Mouse (Mus musculus) induced T-regulatory cell, adult 2 months (primary cell): Measurements from ENCODE around the gene Olfr1373.
"Not testable (repeated sequence)": the region's sequence is repeated elsewhere in the genome, so short reads cannot be mapped to it uniquely, and the experiment has no call there.

ENCODE experiments used
- DNase-seq: peaks from one replicate; pipeline ENCODE4 v3.0.0-alpha.2; 2012; ENCODE audit warnings: low read depth

The Olfr1373 gene

GRCm38 (mm10) chr11:52145428-52145827 is at the start of gene Olfr1373:
Gene Olfr1373 (minus strand): TSS chr11:52145528.
- not testable (repeated sequence) for DNase-seq

GRCm38 (mm10) chr11:52180651-52181050 is 35.3 kb upstream of the Olfr1373 start:
- DNase-seq: peak; percentile 50

GRCm38 (mm10) chr11:52179897-52180296 is 34.6 kb upstream of the Olfr1373 start:
- peak; percentile 39 for DNase-seq

- peak; percentile 52 for DNase-seq
These were observed 23.1 kb upstream of the Olfr1373 start for GRCm38 (mm10) chr11:52168461-52168860.

GRCm38 (mm10) chr11:52167901-52168302 is 22.6 kb upstream of the Olfr1373 start:
- DNase-seq: not testable (repeated sequence)

GRCm38 (mm10) chr11:52167126-52167525 is 21.8 kb upstream of the Olfr1373 start:
- peak; percentile 46 for DNase-seq

GRCm38 (mm10) chr11:52163926-52164325 is 18.6 kb upstream of the Olfr1373 start:
- no peak for DNase-seq

GRCm38 (mm10) chr11:52143675-52144074 is 1.7 kb downstream of the Olfr1373 start:
- peak; percentile 61 for DNase-seq

- DNase-seq: peak; percentile 34
These were observed 14.8 kb downstream of the Olfr1373 start for GRCm38 (mm10) chr11:52130451-52131068.

- DNase-seq: no peak
These were observed 15.5 kb downstream of the Olfr1373 start for GRCm38 (mm10) chr11:52129621-52130450.

- DNase-seq: no peak
These were observed 16.2 kb downstream of the Olfr1373 start for GRCm38 (mm10) chr11:52129171-52129570.

- no peak for DNase-seq
These were observed 16.8 kb downstream of the Olfr1373 start for GRCm38 (mm10) chr11:52128316-52129061.

- DNase-seq: no peak
These were observed 17.6 kb downstream of the Olfr1373 start for GRCm38 (mm10) chr11:52127760-52128159.

GRCm38 (mm10) chr11:52127169-52127568 is 18.2 kb downstream of the Olfr1373 start:
- no peak for DNase-seq

GRCm38 (mm10) chr11:52124468-52124867 is 20.9 kb downstream of the Olfr1373 start:
- no peak for DNase-seq

- DNase-seq: no peak
These were observed 23.3 kb downstream of the Olfr1373 start for GRCm38 (mm10) chr11:52122045-52122444.

- DNase-seq: not testable (repeated sequence)
These were observed 24.9 kb downstream of the Olfr1373 start for GRCm38 (mm10) chr11:52120415-52120814.

GRCm38 (mm10) chr11:52117156-52117555 is 28.2 kb downstream of the Olfr1373 start:
- DNase-seq: peak; percentile 6

- DNase-seq: not testable (repeated sequence)
These were observed 29.2 kb downstream of the Olfr1373 start for GRCm38 (mm10) chr11:52116117-52116516.

GRCm38 (mm10) chr11:52115479-52115878 is 29.8 kb downstream of the Olfr1373 start:
- DNase-seq: no peak

- peak; percentile 39 for DNase-seq
These were observed 35.9 kb downstream of the Olfr1373 start for GRCm38 (mm10) chr11:52109421-52109820.

- peak; percentile 7 for DNase-seq
These were observed 36.5 kb downstream of the Olfr1373 start for GRCm38 (mm10) chr11:52108796-52109195.
